Mouse (Mus musculus): ENCODE measurements at regions not wholly inside any gene's neighbourhood (a gene's known extent, or its start where the extent isn't known, plus 50 kb on each side); places are given as distances from the start of the nearest gene placed in this dataset.

GRCm38 (mm10) chr15:52095629-52096190 is 1789.0 kb upstream of the Gm7489 start:
- H3K9me3 ChIP-seq (ENCODE audit: low read depth, low read length), result no peaks in the 10 kb centered on the region
- H3K4me2 ChIP-seq, result no peak overlapping the region
- no peak for TF ChIP-seq CTCF (IDR thresholded peaks at IDR 0.05; ENCODE audit: low read depth)
- H3K4me1 ChIP-seq (ENCODE audit: insufficient read depth), result no peaks in the 10 kb centered on the region
- no peak overlapping the region for H3K9ac ChIP-seq
- H3K27me3 ChIP-seq (ENCODE audit: insufficient read depth, low read length), result no peaks in the 10 kb centered on the region
- WGBS, result 62% methylated on average over 6 of the region's 6 CpGs
- H3K36me3 ChIP-seq (ENCODE audit: insufficient read depth), result no peaks in the 10 kb centered on the region
- DNase-seq, result no peak
- no peak overlapping the region for H3K27ac ChIP-seq (ENCODE audit: low read depth)
- no peak for ATAC-seq (ENCODE audit: insufficient read depth)
- no peak overlapping the region for H3K4me3 ChIP-seq (ENCODE audit: low read depth, low read length)

- Histone ChIP-seq H3K4me1 (ENCODE audit: insufficient read depth) (no peaks in the 10 kb centered on the region), H3K36me3 (ENCODE audit: insufficient read depth) (no peaks in the 10 kb centered on the region), H3K4me2 (no peak overlapping the region), H3K9ac (no peak overlapping the region), H3K27ac (ENCODE audit: low read depth) (no peak overlapping the region), H3K4me3 (ENCODE audit: low read depth, low read length) (no peak overlapping the region), H3K27me3 (ENCODE audit: insufficient read depth, low read length) (no peaks in the 10 kb centered on the region), H3K9me3 (ENCODE audit: low read depth, low read length) (no peaks in the 10 kb centered on the region)
- DNase-seq, result no peak
- no peak for TF ChIP-seq CTCF (IDR thresholded peaks at IDR 0.05; ENCODE audit: low read depth)
- no peak for ATAC-seq (ENCODE audit: insufficient read depth)
- 87% methylated on average over 2 of the region's 2 CpGs for WGBS
These were observed 1775.9 kb upstream of the Gm7489 start for GRCm38 (mm10) chr15:52108761-52109160.

- Histone ChIP-seq H3K4me1 (ENCODE audit: insufficient read depth) (no peaks in the 10 kb centered on the region), H3K9ac (no peak overlapping the region), H3K27me3 (ENCODE audit: insufficient read depth, low read length) (no peaks in the 10 kb centered on the region), H3K9me3 (ENCODE audit: low read depth, low read length) (no peaks in the 10 kb centered on the region), H3K36me3 (ENCODE audit: insufficient read depth) (no peaks in the 10 kb centered on the region), H3K4me2 (no peak overlapping the region), H3K27ac (ENCODE audit: low read depth) (no peak overlapping the region), H3K4me3 (ENCODE audit: low read depth, low read length) (no peak overlapping the region)
- TF ChIP-seq CTCF (IDR thresholded peaks at IDR 0.05; ENCODE audit: low read depth), result no peak
- 55% methylated on average over 2 of the region's 2 CpGs for WGBS
- ATAC-seq (ENCODE audit: insufficient read depth), result no peak
- DNase-seq, result no peak
These were observed 1770.2 kb upstream of the Gm7489 start for GRCm38 (mm10) chr15:52114368-52115036.

- Histone ChIP-seq H3K27me3 (ENCODE audit: insufficient read depth, low read length) (no peaks in the 10 kb centered on the region), H3K9ac (no peak overlapping the region), H3K9me3 (ENCODE audit: low read depth, low read length) (no peaks in the 10 kb centered on the region), H3K4me3 (ENCODE audit: low read depth, low read length) (no peak overlapping the region), H3K36me3 (ENCODE audit: insufficient read depth) (no peaks in the 10 kb centered on the region), H3K4me2 (no peak overlapping the region), H3K27ac (ENCODE audit: low read depth) (no peak overlapping the region), H3K4me1 (ENCODE audit: insufficient read depth) (no peaks in the 10 kb centered on the region)
- no peak for ATAC-seq (ENCODE audit: insufficient read depth)
- 66% methylated on average over 3 of the region's 3 CpGs for WGBS
- DNase-seq, result no peak
- no peak for TF ChIP-seq CTCF (IDR thresholded peaks at IDR 0.05; ENCODE audit: low read depth)
These were observed 1748.0 kb upstream of the Gm7489 start for GRCm38 (mm10) chr15:52136693-52137092.

- peak; percentile 35; the same call in 1 of the 2 replicates for ATAC-seq (ENCODE audit: insufficient read depth)
- Histone ChIP-seq H3K27me3 (ENCODE audit: insufficient read depth, low read length) (no peaks in the 10 kb centered on the region), H3K4me1 (ENCODE audit: insufficient read depth) (no peaks in the 10 kb centered on the region), H3K4me2 (no peak overlapping the region), H3K4me3 (ENCODE audit: low read depth, low read length) (no peak overlapping the region), H3K36me3 (ENCODE audit: insufficient read depth) (no peaks in the 10 kb centered on the region), H3K9ac (no peak overlapping the region), H3K27ac (ENCODE audit: low read depth) (no peak overlapping the region), H3K9me3 (ENCODE audit: low read depth, low read length) (no peaks in the 10 kb centered on the region)
- peak; percentile 73 for TF ChIP-seq CTCF (IDR thresholded peaks at IDR 0.05; ENCODE audit: low read depth)
- peak; percentile 70 for DNase-seq
- WGBS, result 20% methylated on average over 5 of the region's 5 CpGs
These were observed 1731.3 kb upstream of the Gm7489 start for GRCm38 (mm10) chr15:52153421-52153820.

GRCm38 (mm10) chr15:52155784-52156183 is 1728.9 kb upstream of the Gm7489 start:
- Histone ChIP-seq H3K27me3 (ENCODE audit: insufficient read depth, low read length) (no peaks in the 10 kb centered on the region), H3K36me3 (ENCODE audit: insufficient read depth) (no peaks in the 10 kb centered on the region), H3K4me2 (no peak overlapping the region), H3K27ac (ENCODE audit: low read depth) (no peak overlapping the region), H3K9me3 (ENCODE audit: low read depth, low read length) (no peaks in the 10 kb centered on the region), H3K4me1 (ENCODE audit: insufficient read depth) (0 out of 2 replicates have a peak, but pooled peaks cover 2% of the 10 kb centered on the region), H3K4me3 (ENCODE audit: low read depth, low read length) (no peak overlapping the region), H3K9ac (no peak overlapping the region)
- whole genome bisulfite sequencing, result 71% methylated on average over 1 of the region's 1 CpGs
- DNase-seq (no peak), ATAC-seq (ENCODE audit: insufficient read depth) (no peak)
- no peak for TF ChIP-seq CTCF (IDR thresholded peaks at IDR 0.05; ENCODE audit: low read depth)

GRCm38 (mm10) chr15:52156779-52157178 is 1727.9 kb upstream of the Gm7489 start:
- no peaks in the 10 kb centered on the region for H3K36me3 ChIP-seq (ENCODE audit: insufficient read depth)
- ATAC-seq (ENCODE audit: insufficient read depth) (no peak), DNase-seq (no peak)
- H3K27ac ChIP-seq (ENCODE audit: low read depth), result no peak overlapping the region
- TF ChIP-seq CTCF (IDR thresholded peaks at IDR 0.05; ENCODE audit: low read depth), result no peak
- 62% methylated on average over 4 of the region's 4 CpGs for WGBS
- H3K9me3 ChIP-seq (ENCODE audit: low read depth, low read length), result no peaks in the 10 kb centered on the region
- no peak overlapping the region for H3K4me3 ChIP-seq (ENCODE audit: low read depth, low read length)
- 0 out of 2 replicates have a peak, but pooled peaks cover 4% of the 10 kb centered on the region for H3K4me1 ChIP-seq (ENCODE audit: insufficient read depth)
- no peak overlapping the region for H3K9ac ChIP-seq
- no peaks in the 10 kb centered on the region for H3K27me3 ChIP-seq (ENCODE audit: insufficient read depth, low read length)
- H3K4me2 ChIP-seq, result no peak overlapping the region
